In genomic region chr10:10710837-10711236, GRCm38 (mm10) we compare ENCODE assay signal across 26 mouse cellular contexts. TPM values are rescaled to one million over a fixed set of nuclear protein-coding genes. Genes with fewer than 3 reads are reported as not detected.
A peak's percentile ranks its signal among the peaks of the same experiment; 100 is the strongest.
DNase-seq lines count a peak whose midpoint lies in the region; ATAC-seq and TF ChIP-seq lines count a peak whose summit lies in the region.
"Had no signal": no experiment of that assay in that cellular context is flagged by ENCODE, and none has a peak within 500 bp of the region (broad histone marks: within the 10 kb centered on the region; RNA-seq: fewer than 3 reads in every experiment).

No protein-coding gene starts in this region.

- H3K4me1 ChIP-seq in hindbrain, embryonic 14.5 days (replicated peaks; ENCODE audit: control insufficient read depth, insufficient read depth, low read length): no peaks in the 10 kb centered on the region
- H3K4me1 ChIP-seq in hindbrain, embryonic 16.5 days (ENCODE audit: control insufficient read depth, insufficient read depth, low read depth, low read length): no peaks in the 10 kb centered on the region
- no peaks in the 10 kb centered on the region for H3K4me1 ChIP-seq in limb, embryonic 10.5 days
- no peaks in the 10 kb centered on the region for H3K4me1 ChIP-seq in heart, adult 2 months (ENCODE audit: control insufficient read depth, insufficient read depth, low read length)
- H3K4me1 ChIP-seq: hindbrain, embryonic 12.5 days; liver, embryonic 15.5 days; neural tube, embryonic 12.5 days had no signal

- intact Hi-C loops in heart, adult 2 months (cut with DNase I): no loop called here

- no peak for TF ChIP-seq CTCF in heart, adult 2 months (IDR thresholded peaks at IDR 0.05)

- no peak overlapping the region for H3K9ac ChIP-seq in hindbrain, embryonic 14.5 days
- H3K9ac ChIP-seq in hindbrain, embryonic 16.5 days (ENCODE audit: low read depth, low read length): no peak overlapping the region
- no peak overlapping the region for H3K9ac ChIP-seq in heart, adult 2 months (ENCODE audit: low read depth, low read length)
- H3K9ac ChIP-seq: hindbrain, embryonic 12.5 days; liver, embryonic 15.5 days; neural tube, embryonic 12.5 days had no signal

- TF ChIP-seq POLR2A in heart, adult 2 months (IDR thresholded peaks at IDR 0.05; ENCODE audit: insufficient read depth, low read depth, low read length): no peak

- no peaks in the 10 kb centered on the region for H3K9me3 ChIP-seq in hindbrain, embryonic 14.5 days (ENCODE audit: control insufficient read depth, low read length)
- no peaks in the 10 kb centered on the region for H3K9me3 ChIP-seq in hindbrain, embryonic 16.5 days (ENCODE audit: control insufficient read depth, low read length)
- H3K9me3 ChIP-seq in limb, embryonic 10.5 days (replicated peaks): no peaks in the 10 kb centered on the region
- H3K9me3 ChIP-seq: hindbrain, embryonic 12.5 days; liver, embryonic 15.5 days; neural tube, embryonic 12.5 days had no signal

- no peak overlapping the region for H3K4me2 ChIP-seq in hindbrain, embryonic 14.5 days (replicated peaks)
- H3K4me2 ChIP-seq in hindbrain, embryonic 16.5 days (ENCODE audit: low read length): no peak overlapping the region
- H3K4me2 ChIP-seq: hindbrain, embryonic 12.5 days; liver, embryonic 15.5 days; midbrain, embryonic 11.5 days; neural tube, embryonic 12.5 days had no signal

- no peaks in the 10 kb centered on the region for H3K27me3 ChIP-seq in hindbrain, embryonic 14.5 days (ENCODE audit: control insufficient read depth, insufficient read depth, low read length)
- no peaks in the 10 kb centered on the region for H3K27me3 ChIP-seq in hindbrain, embryonic 16.5 days (replicated peaks; ENCODE audit: control insufficient read depth, insufficient read depth, low read length)
- no peaks in the 10 kb centered on the region for H3K27me3 ChIP-seq in limb, embryonic 10.5 days (ENCODE audit: low read depth, poor library complexity, severe bottlenecking)
- H3K27me3 ChIP-seq in heart, adult 2 months (ENCODE audit: control insufficient read depth, insufficient read depth, low read length): no peaks in the 10 kb centered on the region
- H3K27me3 ChIP-seq: hindbrain, embryonic 12.5 days; liver, embryonic 15.5 days; neural tube, embryonic 12.5 days had no signal

- no peak overlapping the region for H3K4me3 ChIP-seq in hindbrain, embryonic 14.5 days (replicated peaks; ENCODE audit: low read length)
- no peak overlapping the region for H3K4me3 ChIP-seq in hindbrain, embryonic 16.5 days (ENCODE audit: low read length)
- no peak overlapping the region for H3K4me3 ChIP-seq in limb, embryonic 10.5 days
- H3K4me3 ChIP-seq in heart, adult 2 months: no peak overlapping the region
- H3K4me3 ChIP-seq: hindbrain, embryonic 12.5 days; liver, embryonic 15.5 days; neural tube, embryonic 12.5 days had no signal

- WGBS in hindbrain, embryonic 14.5 days: 86% methylated on average over 2 of the region's 2 CpGs
- 79% methylated on average over 2 of the region's 2 CpGs for WGBS in hindbrain, embryonic 16.5 days
- 80% methylated on average over 2 of the region's 2 CpGs for WGBS in limb, embryonic 10.5 days
- WGBS in heart, adult 2 months: 38% methylated on average over 2 of the region's 2 CpGs

- ATAC-seq in hindbrain, embryonic 14.5 days (ENCODE audit: low FRiP score): 0 out of 2 replicates have a peak, but pooled peaks have one; percentile 24
- ATAC-seq in hindbrain, embryonic 16.5 days: no peak
- no peak for ATAC-seq in inflammation-experienced regulatory T-cells, adult 6 months

- no peak for TF ChIP-seq EP300 in heart, adult 2 months (IDR thresholded peaks at IDR 0.05; ENCODE audit: insufficient read depth, low read depth, low read length)

- H3K79me2 ChIP-seq in heart, adult 2 months (replicated peaks; ENCODE audit: control insufficient read depth, insufficient read depth, low read length): no peaks in the 10 kb centered on the region

- H3K36me3 ChIP-seq in hindbrain, embryonic 14.5 days (replicated peaks; ENCODE audit: control insufficient read depth, insufficient read depth): no peaks in the 10 kb centered on the region
- no peaks in the 10 kb centered on the region for H3K36me3 ChIP-seq in hindbrain, embryonic 16.5 days (ENCODE audit: control insufficient read depth, insufficient read depth, low read length)
- H3K36me3 ChIP-seq in limb, embryonic 10.5 days: no peaks in the 10 kb centered on the region
- no peaks in the 10 kb centered on the region for H3K36me3 ChIP-seq in heart, adult 2 months (ENCODE audit: control insufficient read depth, insufficient read depth, low read length)
- H3K36me3 ChIP-seq: hindbrain, embryonic 12.5 days; liver, embryonic 15.5 days; neural tube, embryonic 12.5 days had no signal

- no peak for DNase-seq in hindbrain, embryonic 14.5 days (ENCODE audit: low spot score)
- peak; percentile 98 for DNase-seq in brain, adult 2 months (ENCODE audit: low read depth, low spot score)
- peak; percentile 86 for DNase-seq in cerebellum, adult 18-20 months
- peak; percentile 85 to 89 for DNase-seq in cerebellum, postnatal 25 days
- DNase-seq in limb, embryonic 10.5 days (ENCODE audit: low spot score): no peak
- DNase-seq in heart, adult 2 months: no peak
- DNase-seq: adrenal gland, adult 2 months; B cell, adult 2 months; gastrocnemius, postnatal 25 days; kidney, adult 11 months; right cerebral cortex, adult 18-20 months had no signal

- no peak overlapping the region for H3K27ac ChIP-seq in hindbrain, embryonic 14.5 days
- no peak overlapping the region for H3K27ac ChIP-seq in hindbrain, embryonic 16.5 days (ENCODE audit: low read depth, low read length)
- no peak overlapping the region for H3K27ac ChIP-seq in limb, embryonic 10.5 days
- no peak overlapping the region for H3K27ac ChIP-seq in heart, adult 2 months
- H3K27ac ChIP-seq: hindbrain, embryonic 12.5 days; kidney, postnatal 0 days; liver, embryonic 15.5 days; macrophage; neural tube, embryonic 12.5 days had no signal

RNA-seq across cellular contexts. Expression of gene Gm10944, which starts 29.7 kb away (rescaled TPM):
- not detected in 2 replicates for polyA plus RNA-seq in hindbrain, embryonic 14.5 days (2014; fragmentation: Nextera tagmentation; extraction: Ambion mirVana)
- polyA plus RNA-seq in hindbrain, embryonic 16.5 days (2015; fragmentation: Nextera tagmentation; extraction: Ambion mirVana): not detected in 2 replicates
- polyA plus RNA-seq in limb, embryonic 10.5 days (2016; fragmentation: Nextera tagmentation; extraction: Ambion mirVana): not detected in 2 replicates
- not detected for total RNA-seq in heart, adult 2 months (2021)
- polyA plus RNA-seq in heart, adult 2 months (2012; rRNA removed): not detected in 2 replicates
- not detected for polyA plus RNA-seq in inflammation-experienced regulatory T-cells, adult 6 months (2017; shearing (Covaris generic))
- total RNA-seq: adrenal gland, adult 2 months; gastrocnemius, postnatal 25 days; layer of hippocampus, postnatal 14 days; monocyte, adult 5-6 weeks had no signal
- polyA plus RNA-seq: adrenal gland, adult 2 months; cortical plate, adult 2 months; embryonic facial prominence, embryonic 11.5 days; heart, postnatal 0 days; hindbrain, embryonic 12.5 days; kidney, postnatal 0 days; limb, embryonic 14.5 days; liver, embryonic 15.5 days; lung, embryonic 16.5 days; macrophage; midbrain, embryonic 11.5 days; neural tube, embryonic 12.5 days had no signal

Comparison
In these comparisons a context has a peak if more than half of its experiments do, and no peak if none do; other contexts are left out.
1. DNase-seq: peak in brain, adult 2 months (single experiment), cerebellum, adult 18-20 months (2 of 2) and cerebellum, postnatal 25 days (2 of 2); none in hindbrain, embryonic 14.5 days (single experiment), limb, embryonic 10.5 days (single experiment) and heart, adult 2 months (0 of 2).